In the genomic region with DNA sequence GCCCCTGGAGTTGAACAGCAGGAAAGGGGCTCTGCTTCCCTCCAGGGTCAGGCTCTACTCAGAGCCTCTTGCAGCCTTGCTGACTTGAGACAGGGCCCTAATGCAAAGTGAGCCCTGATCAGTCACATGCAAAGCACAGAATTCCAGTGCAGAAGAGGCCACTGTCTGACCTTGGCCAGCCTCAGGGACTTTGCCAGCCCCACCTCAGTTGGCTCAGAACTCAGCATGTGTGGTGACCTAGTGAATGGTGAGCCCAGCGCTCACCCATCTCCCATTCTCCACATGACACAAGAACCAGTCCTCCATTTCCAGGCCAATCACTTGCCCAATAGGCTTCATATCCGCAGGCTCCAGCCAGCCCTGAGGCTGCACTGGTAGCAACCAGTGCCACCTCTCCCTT, we compare ENCODE assay signal across 22 mouse cellular contexts.
DNase-seq lines count a peak whose midpoint lies in the region; ATAC-seq lines count a peak whose summit lies in the region.
"Had no signal": no experiment of that assay in that cellular context is flagged by ENCODE, and none has a peak within 500 bp of the region (broad histone marks: within the 10 kb centered on the region; RNA-seq: fewer than 3 reads in every experiment).

No protein-coding gene starts in this region.

- no peak overlapping the region for H3K9ac ChIP-seq in forebrain, embryonic 12.5 days
- H3K9ac ChIP-seq in kidney, embryonic 16.5 days (replicated peaks; ENCODE audit: low read length), result no peak overlapping the region
- H3K9ac ChIP-seq: forebrain, embryonic 13.5 days; heart, embryonic 15.5 days; lung, embryonic 15.5 days; neural tube, embryonic 12.5 days had no signal

- no peaks in the 10 kb centered on the region for H3K27me3 ChIP-seq in forebrain, embryonic 10.5 days (ENCODE audit: poor library complexity, severe bottlenecking)
- no peaks in the 10 kb centered on the region for H3K27me3 ChIP-seq in forebrain, embryonic 12.5 days
- no peaks in the 10 kb centered on the region for H3K27me3 ChIP-seq in kidney, embryonic 16.5 days (ENCODE audit: insufficient read depth, low read length)
- H3K27me3 ChIP-seq: forebrain, embryonic 13.5 days; heart, embryonic 15.5 days; lung, embryonic 15.5 days; neural tube, embryonic 12.5 days; Patski had no signal

- WGBS in forebrain, embryonic 10.5 days, result 92% methylated on average over 2 of the region's 2 CpGs
- WGBS in forebrain, embryonic 12.5 days, result 100% methylated on average over 2 of the region's 2 CpGs
- WGBS in kidney, embryonic 16.5 days, result 92% methylated on average over 2 of the region's 2 CpGs

- no peaks in the 10 kb centered on the region for H3K9me3 ChIP-seq in forebrain, embryonic 10.5 days
- H3K9me3 ChIP-seq in forebrain, embryonic 12.5 days, result no peaks in the 10 kb centered on the region
- H3K9me3 ChIP-seq in kidney, embryonic 16.5 days (ENCODE audit: low read length), result no peaks in the 10 kb centered on the region
- H3K9me3 ChIP-seq: forebrain, embryonic 13.5 days; heart, embryonic 15.5 days; lung, embryonic 15.5 days; midbrain, embryonic 10.5 days; neural tube, embryonic 12.5 days had no signal

- 0 out of 2 replicates have a peak, but pooled peaks cover 3% of the 10 kb centered on the region for H3K36me3 ChIP-seq in forebrain, embryonic 10.5 days (replicated peaks)
- H3K36me3 ChIP-seq in forebrain, embryonic 12.5 days (replicated peaks), result no peaks in the 10 kb centered on the region
- no peaks in the 10 kb centered on the region for H3K36me3 ChIP-seq in kidney, embryonic 16.5 days (ENCODE audit: insufficient read depth, low read length)
- H3K36me3 ChIP-seq: heart, embryonic 15.5 days; lung, embryonic 15.5 days; midbrain, embryonic 10.5 days; neural tube, embryonic 12.5 days had no signal

- DNase-seq in forebrain, embryonic 10.5 days (ENCODE audit: extremely low spot score, low spot score), result no peak
- peak; percentile 30 to 54 for DNase-seq in kidney, adult 8-10 months
- peak; percentile 87 for DNase-seq in adrenal gland, adult 2 months
- DNase-seq in adrenal gland, postnatal 25 days, result peak; percentile 59
- no peak for DNase-seq in thymus, adult 18-20 months
- DNase-seq in thymus, postnatal 4 days, result no peak
- DNase-seq: cerebellum, adult 2 months; cerebellum, postnatal 14 days; gastrocnemius, postnatal 10 days; liver; right cerebral cortex, postnatal 4 days had no signal

- H3K27ac ChIP-seq in forebrain, embryonic 10.5 days, result 0 out of 2 replicates have a peak overlapping the region, but pooled peaks have one; percentile 26
- no peak overlapping the region for H3K27ac ChIP-seq in forebrain, embryonic 12.5 days
- no peak overlapping the region for H3K27ac ChIP-seq in kidney, embryonic 16.5 days (ENCODE audit: low read length)
- H3K27ac ChIP-seq: forebrain, embryonic 13.5 days; heart, embryonic 15.5 days; lung, embryonic 15.5 days; midbrain, embryonic 10.5 days; neural tube, embryonic 12.5 days had no signal

- no peak for ATAC-seq in forebrain, embryonic 12.5 days (ENCODE audit: low FRiP score)
- ATAC-seq in kidney, embryonic 16.5 days (ENCODE audit: low FRiP score, low TSS enrichment), result no peak
- ATAC-seq: forebrain, embryonic 13.5 days; hindbrain, embryonic 16.5 days had no signal

- H3K4me2 ChIP-seq in forebrain, embryonic 12.5 days, result no peak overlapping the region
- H3K4me2 ChIP-seq in kidney, embryonic 16.5 days (replicated peaks; ENCODE audit: low read depth, low read length), result no peak overlapping the region
- H3K4me2 ChIP-seq: forebrain, embryonic 13.5 days; heart, embryonic 15.5 days; lung, embryonic 15.5 days; neural tube, embryonic 12.5 days had no signal

- peaks cover 36% of the 10 kb centered on the region for H3K4me1 ChIP-seq in forebrain, embryonic 10.5 days
- H3K4me1 ChIP-seq in forebrain, embryonic 12.5 days, result peaks cover 21% of the 10 kb centered on the region
- H3K4me1 ChIP-seq in kidney, embryonic 16.5 days (ENCODE audit: insufficient read depth, low read length), result no peaks in the 10 kb centered on the region
- H3K4me1 ChIP-seq: lung, embryonic 15.5 days had no signal

- H3K4me3 ChIP-seq in forebrain, embryonic 10.5 days, result no peak overlapping the region
- H3K4me3 ChIP-seq in forebrain, embryonic 12.5 days (replicated peaks), result no peak overlapping the region
- H3K4me3 ChIP-seq in kidney, embryonic 16.5 days (ENCODE audit: low read length), result no peak overlapping the region
- H3K4me3 ChIP-seq: erythroblast, embryonic 14.5 days; forebrain, embryonic 13.5 days; heart, embryonic 15.5 days; lung, embryonic 15.5 days; midbrain, embryonic 10.5 days; myocyte; neural tube, embryonic 12.5 days had no signal

Comparison
In these comparisons a context has a peak if more than half of its experiments do, and no peak if none do; other contexts are left out.
1. DNase-seq: peak in kidney, adult 8-10 months (2 of 2), adrenal gland, adult 2 months (single experiment) and adrenal gland, postnatal 25 days (single experiment); none in forebrain, embryonic 10.5 days (single experiment), thymus, adult 18-20 months (0 of 2) and thymus, postnatal 4 days (single experiment).